ENCODE assay signal across 8 mouse cellular contexts in genomic region chr9:66511580-66512350, GRCm38 (mm10). TPM values are rescaled to one million over a fixed set of nuclear protein-coding genes. Genes with fewer than 3 reads are reported as not detected.
DNase-seq lines count a peak whose midpoint lies in the region; ATAC-seq and TF ChIP-seq lines count a peak whose summit lies in the region.

No protein-coding gene starts in this region.

- H3K4me3 ChIP-seq in ES-E14 (ENCODE audit: insufficient read depth in 1 of 2, low read depth in 1 of 2, low read length in 2 of 2, poor library complexity in 1 of 2, severe bottlenecking in 1 of 2) = peak overlapping the region; percentile 75 to 81
- H3K4me3 ChIP-seq in forebrain, embryonic 16.5 days (replicated peaks; ENCODE audit: low read length) = peak overlapping the region; percentile 71
- peak overlapping the region; percentile 56 for H3K4me3 ChIP-seq in lung, embryonic 15.5 days

- DNase-seq in ES-E14 (ENCODE audit: low read depth, low spot score) = peak; percentile 68
- DNase-seq in cerebellum, adult 11-12 months = peak; percentile 98
- peak; percentile 92 for DNase-seq in heart, postnatal 4 days
- DNase-seq in layer of hippocampus, adult 8-10 months (ENCODE audit: low spot score in 2 of 2) = peak; percentile 93 to 96
- peak; percentile 91 for DNase-seq in ovary, adult 18-20 months (ENCODE audit: low spot score)
- DNase-seq in thymus, postnatal 0 days (ENCODE audit: low spot score) = peak; percentile 97

- WGBS in forebrain, embryonic 16.5 days = under 1% methylated on average over 78 of the region's 78 CpGs
- WGBS in lung, embryonic 15.5 days = under 1% methylated on average over 78 of the region's 78 CpGs

- H3K27ac ChIP-seq in ES-E14 (ENCODE audit: insufficient read depth, low read depth, low read length, poor library complexity, severe bottlenecking) = peak overlapping the region; percentile 74
- H3K27ac ChIP-seq in forebrain, embryonic 16.5 days (ENCODE audit: low read length) = peak overlapping the region; percentile 98
- peak overlapping the region; percentile 93 for H3K27ac ChIP-seq in lung, embryonic 15.5 days

- H3K4me1 ChIP-seq in ES-E14 (ENCODE audit: control insufficient read depth in 2 of 2, insufficient read depth in 2 of 2, low read length in 2 of 2, poor library complexity in 1 of 2) = peaks cover 9 to 11% of the 10 kb centered on the region in 2 experiments; a peak in 3 of 4 replicates
- peaks cover 15% of the 10 kb centered on the region for H3K4me1 ChIP-seq in forebrain, embryonic 16.5 days (replicated peaks; ENCODE audit: control insufficient read depth, insufficient read depth, low read length)
- H3K4me1 ChIP-seq in lung, embryonic 15.5 days = peaks cover 28% of the 10 kb centered on the region

- peak overlapping the region; percentile 82 for H3K9ac ChIP-seq in ES-E14 (ENCODE audit: insufficient read depth, low read depth, low read length, poor library complexity, severe bottlenecking)
- H3K9ac ChIP-seq in forebrain, embryonic 16.5 days (replicated peaks; ENCODE audit: low read depth, low read length) = peak overlapping the region; percentile 87
- peak overlapping the region; percentile 61 for H3K9ac ChIP-seq in lung, embryonic 15.5 days

- H3K36me3 ChIP-seq in ES-E14 (ENCODE audit: control insufficient read depth, insufficient read depth, low read length, poor library complexity, severe bottlenecking) = peaks cover 8% of the 10 kb centered on the region
- peaks cover 25% of the 10 kb centered on the region for H3K36me3 ChIP-seq in forebrain, embryonic 16.5 days (ENCODE audit: control insufficient read depth, insufficient read depth)
- H3K36me3 ChIP-seq in lung, embryonic 15.5 days = peaks cover 29% of the 10 kb centered on the region

- H3K27me3 ChIP-seq in forebrain, embryonic 16.5 days (replicated peaks; ENCODE audit: control insufficient read depth, insufficient read depth, low read length) = no peaks in the 10 kb centered on the region
- H3K27me3 ChIP-seq in lung, embryonic 15.5 days = no peaks in the 10 kb centered on the region

- in situ Hi-C loops in ES-E14 (cut with MboI; ENCODE audit: low sequenced_read_pairs in 2 of 2, unreplicated experiment in 2 of 2) = no loop called here

- peak overlapping the region; percentile 95 for H3K4me2 ChIP-seq in forebrain, embryonic 16.5 days (ENCODE audit: low read length)
- H3K4me2 ChIP-seq in lung, embryonic 15.5 days = peak overlapping the region; percentile 91

- H3K9me3 ChIP-seq in ES-E14 (ENCODE audit: control insufficient read depth, insufficient read depth, low read depth, low read length) = no peaks in the 10 kb centered on the region
- H3K9me3 ChIP-seq in forebrain, embryonic 16.5 days (ENCODE audit: control insufficient read depth, low read length) = no peaks in the 10 kb centered on the region
- no peaks in the 10 kb centered on the region for H3K9me3 ChIP-seq in lung, embryonic 15.5 days

- peak; percentile 93 for ATAC-seq in forebrain, embryonic 16.5 days
- peak; percentile 89 for ATAC-seq in lung, embryonic 15.5 days (ENCODE audit: borderline replicate concordance, extremely low read depth, low FRiP score, low TSS enrichment)

TF ChIP-seq in ES-E14, 5 proteins besides CTCF, POLR2A, EP300 and RAD21:
- TF ChIP-seq ZC3H11A (IDR thresholded peaks at IDR 0.05; ENCODE audit: borderline replicate concordance, low read depth, low read length) (no peak), HCFC1 (IDR thresholded peaks at IDR 0.05; ENCODE audit: borderline replicate concordance, insufficient read depth, low read length) (peak; percentile 53; the same call in 1 of the 2 replicates), ZNF384 (IDR thresholded peaks at IDR 0.05; ENCODE audit: low read depth, low read length) (no peak), MAFK (IDR thresholded peaks at IDR 0.05; ENCODE audit: insufficient read depth, low read depth, low read length) (no peak), CHD2 (IDR thresholded peaks at IDR 0.05; ENCODE audit: low read depth, low read length) (no peak)

RNA-seq across cellular contexts. Expression of gene Fbxl22, which starts 2.6 kb away (rescaled TPM):
- 0.76 and 0.95 TPM in 2 replicates for total RNA-seq in ES-E14 (2012; rRNA removed)
- 1.3 and 1.8 TPM in 2 replicates for polyA plus RNA-seq in forebrain, embryonic 16.5 days (2015; fragmentation: Nextera tagmentation; extraction: Ambion mirVana)
- 10 to 100 TPM; 84.3 to 92.5 TPM for total RNA-seq in heart, postnatal 4 days (2021)
- under 1 TPM; 0.16 to 0.39 (median 0.23) TPM for total RNA-seq in layer of hippocampus, adult 8-10 months (2022)
- 6.8 and 8.2 TPM in 2 replicates for polyA plus RNA-seq in lung, embryonic 15.5 days (2015; fragmentation: Nextera tagmentation; extraction: Ambion mirVana)
- 1.3 and 1.8 TPM in 2 replicates for polyA plus RNA-seq in thymus, postnatal 0 days (2015; fragmentation: Nextera tagmentation; extraction: Ambion mirVana)

Comparison
In these comparisons a context has a peak if more than half of its experiments do, and no peak if none do; other contexts are left out.
1. Peak in every context shown above with its lines: DNase-seq, ATAC-seq, H3K4me3 ChIP-seq and H3K27ac ChIP-seq.
2. RNA of gene Fbxl22, which starts 2.6 kb away (total RNA-seq): 84.3 to 92.5 TPM in heart, postnatal 4 days; 0.76 to 0.95 TPM in ES-E14 and 0.16 to 0.39 TPM in layer of hippocampus, adult 8-10 months; every median in the first group is over 10 times any median in the second.